ENCODE assay signal across 8 mouse cellular contexts in genomic region chr1:128824235-128824634, GRCm38 (mm10).
DNase-seq lines count a peak whose midpoint lies in the region; ATAC-seq and TF ChIP-seq lines count a peak whose summit lies in the region.

No protein-coding gene starts in this region.

- peak; percentile 94 for TF ChIP-seq CTCF in layer of hippocampus, adult 2 months (conservative IDR thresholded peaks at IDR 0.05)

- no peak overlapping the region for H3K4me3 ChIP-seq in embryonic facial prominence, embryonic 11.5 days (ENCODE audit: low read depth, low read length)
- H3K4me3 ChIP-seq in layer of hippocampus, adult 2 months, result no peak overlapping the region

- no peak overlapping the region for H3K4me2 ChIP-seq in embryonic facial prominence, embryonic 11.5 days (ENCODE audit: low read depth, low read length)

- intact Hi-C loops in heart, postnatal 14 days (cut with DNase I), result loop anchor here (1.0 to 10.0 kb wide), 3 partner anchors 231 to 539 kb away; partner anchors contain the start of gene Cxcr4

- H3K27ac ChIP-seq in embryonic facial prominence, embryonic 11.5 days (replicated peaks; ENCODE audit: low read depth, low read length), result no peak overlapping the region
- no peak overlapping the region for H3K27ac ChIP-seq in layer of hippocampus, adult 2 months

- H3K4me1 ChIP-seq in embryonic facial prominence, embryonic 11.5 days (ENCODE audit: control insufficient read depth, insufficient read depth, low read length), result no peaks in the 10 kb centered on the region

- H3K27me3 ChIP-seq in embryonic facial prominence, embryonic 11.5 days (ENCODE audit: control insufficient read depth, insufficient read depth, low read length), result no peaks in the 10 kb centered on the region

- no peak for ATAC-seq in embryonic facial prominence, embryonic 11.5 days (replicated peaks; ENCODE audit: insufficient number of reproducible peaks, low FRiP score, low TSS enrichment, low read depth)

- no peaks in the 10 kb centered on the region for H3K9me3 ChIP-seq in embryonic facial prominence, embryonic 11.5 days (replicated peaks; ENCODE audit: control insufficient read depth, low read length)

- DNase-seq in CD4-positive helper T cell, adult 2 months (ENCODE audit: low read depth, low spot score), result peak; percentile 72
- DNase-seq in adrenal gland, adult 18-20 months (ENCODE audit: low spot score in 2 of 2), result peak; percentile 75 to 78
- peak; percentile 89 for DNase-seq in embryonic facial prominence, embryonic 11.5 days (ENCODE audit: low spot score)
- peak; percentile 79 to 86 for DNase-seq in heart, postnatal 14 days
- peak; percentile 49 to 78 for DNase-seq in layer of hippocampus, adult 2 months (ENCODE audit: low spot score in 2 of 2)
- DNase-seq in lung, postnatal 10 days, result peak; percentile 88
- peak; percentile 64 for DNase-seq in ovary, postnatal 36 days (ENCODE audit: low spot score)
- DNase-seq in thymus, postnatal 25 days, result peak; percentile 87

- no peak overlapping the region for H3K9ac ChIP-seq in embryonic facial prominence, embryonic 11.5 days (replicated peaks; ENCODE audit: low read length)

- H3K36me3 ChIP-seq in embryonic facial prominence, embryonic 11.5 days (replicated peaks; ENCODE audit: control insufficient read depth, insufficient read depth, low read depth, low read length), result no peaks in the 10 kb centered on the region

- 7% methylated on average over 8 of the region's 8 CpGs for WGBS in embryonic facial prominence, embryonic 11.5 days
